Mouse (Mus musculus): ENCODE measurements around the gene Exo5.

Gene Exo5

DNA sequence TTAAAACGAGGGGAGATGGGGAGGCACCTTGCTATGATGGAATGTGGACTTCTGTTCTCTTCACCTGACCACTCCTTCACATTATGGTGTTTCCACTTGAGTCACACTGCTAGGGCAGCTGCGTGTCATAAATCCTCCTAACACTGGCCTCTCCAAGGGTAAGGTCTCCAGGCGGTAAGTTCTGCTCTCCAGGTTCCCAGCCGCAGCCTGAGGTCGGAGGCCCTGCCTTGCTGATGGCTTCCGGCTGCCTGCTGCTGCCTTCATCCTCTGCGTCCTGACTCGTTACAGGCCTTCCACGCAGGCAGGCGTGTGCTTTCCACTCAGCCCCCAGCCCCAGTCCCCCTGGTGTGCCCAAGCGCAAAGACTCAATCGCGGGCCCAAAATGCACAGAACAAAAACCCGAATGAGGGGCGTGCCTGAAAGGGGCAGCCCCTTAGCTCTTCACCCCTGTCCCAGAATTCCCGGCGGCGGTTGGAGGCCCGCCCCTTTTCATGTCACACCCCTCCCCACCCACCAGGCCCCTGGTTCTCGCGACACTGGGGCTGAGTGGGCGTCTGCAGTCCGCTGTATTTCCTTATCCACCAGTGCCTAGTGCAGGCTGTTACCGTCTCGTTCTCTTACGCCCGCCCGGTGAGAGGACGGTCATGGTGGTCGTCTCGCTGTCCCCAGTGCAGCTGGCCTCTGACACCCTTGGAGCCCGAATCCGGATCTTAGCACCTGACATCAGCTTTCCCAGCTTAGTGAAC is at the start of gene Exo5:
Gene Exo5, minus strand, starts transcription at position 464 of the 746 bp plus-strand sequence.
- peak; percentile 73 to 93 for DNase-seq (ENCODE audit: low spot score in 2 of 2)

DNA sequence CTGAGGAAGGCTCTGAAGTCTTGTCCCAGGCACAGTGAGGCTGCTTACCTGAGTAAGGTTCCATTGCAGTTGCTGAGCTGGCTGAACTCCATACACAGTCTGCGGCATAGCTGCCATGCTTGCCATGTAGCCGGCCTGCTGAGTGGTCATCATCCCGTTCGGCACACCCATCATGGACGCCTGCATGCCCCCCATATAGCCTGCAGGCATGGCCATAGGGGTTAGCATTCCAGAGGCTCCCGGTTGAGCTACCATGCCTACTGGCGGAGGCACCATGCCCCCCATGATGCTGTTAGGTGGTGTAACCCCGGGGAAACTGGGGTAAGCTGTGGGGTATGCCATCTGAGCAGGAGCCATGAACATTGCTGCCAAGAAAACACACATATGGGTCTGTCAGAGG is 47.0 kb upstream of the Exo5 start:
- no peak for DNase-seq (ENCODE audit: low spot score in 2 of 2)

DNA sequence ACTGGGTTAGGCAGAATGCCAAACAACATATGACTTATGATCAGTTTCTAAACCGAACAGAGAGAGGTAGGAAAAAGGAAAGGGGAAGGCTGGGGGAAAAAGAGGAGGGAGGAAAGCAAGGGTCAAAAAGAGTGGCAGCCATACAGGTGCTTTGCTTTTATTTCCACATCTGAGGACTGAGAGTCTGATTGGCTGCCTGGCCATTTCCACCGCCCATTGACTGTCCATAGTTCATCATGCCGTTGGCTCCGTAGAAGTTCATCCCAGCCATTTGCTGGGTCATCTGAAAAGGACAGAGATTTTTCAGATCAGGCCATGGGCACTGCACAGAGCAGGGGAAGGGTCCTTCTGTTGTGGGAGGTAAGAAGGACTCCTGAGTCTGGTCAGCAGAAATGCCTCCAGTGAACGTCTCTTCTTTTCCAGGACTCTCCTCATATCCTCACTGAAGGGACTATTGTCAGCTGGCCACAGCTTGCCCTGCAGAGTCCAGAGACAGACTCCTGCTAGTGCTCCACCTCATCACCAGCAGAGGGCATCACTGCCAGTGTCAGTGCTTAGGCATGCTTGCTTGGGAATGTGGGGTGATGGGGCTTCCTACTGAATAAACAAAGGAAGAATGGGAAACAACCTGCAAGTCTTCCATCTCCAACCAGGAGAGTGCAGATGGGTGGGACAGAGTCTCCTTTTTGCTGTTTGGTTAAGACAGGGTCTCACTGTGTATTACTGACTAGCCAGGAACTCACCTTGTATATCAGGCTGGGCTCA is 44.7 kb upstream of the Exo5 start:
- peak in 1 of 2 experiments; percentile 51 for DNase-seq (ENCODE audit: low spot score in 2 of 2)

DNA sequence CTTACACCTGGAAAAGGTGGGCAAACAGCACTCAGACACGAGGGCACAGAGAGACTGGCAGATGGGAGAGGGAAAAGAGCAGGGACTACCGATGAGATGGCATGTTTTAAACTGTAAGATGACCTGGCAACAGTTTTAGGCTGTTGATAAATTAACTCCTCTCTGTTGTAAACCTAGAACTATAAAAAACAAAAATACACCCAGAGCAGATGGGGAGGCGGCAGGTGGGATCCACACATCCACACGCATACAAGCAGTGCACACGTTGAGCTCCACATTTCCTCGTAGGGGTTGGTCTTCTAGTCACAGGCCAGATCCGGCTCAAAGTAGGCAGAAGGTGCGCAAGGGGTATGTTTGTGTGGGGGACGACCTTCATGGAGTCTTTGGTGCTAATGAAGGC is 43.7 kb upstream of the Exo5 start:
- DNase-seq (ENCODE audit: low spot score in 2 of 2) = no peak

DNA sequence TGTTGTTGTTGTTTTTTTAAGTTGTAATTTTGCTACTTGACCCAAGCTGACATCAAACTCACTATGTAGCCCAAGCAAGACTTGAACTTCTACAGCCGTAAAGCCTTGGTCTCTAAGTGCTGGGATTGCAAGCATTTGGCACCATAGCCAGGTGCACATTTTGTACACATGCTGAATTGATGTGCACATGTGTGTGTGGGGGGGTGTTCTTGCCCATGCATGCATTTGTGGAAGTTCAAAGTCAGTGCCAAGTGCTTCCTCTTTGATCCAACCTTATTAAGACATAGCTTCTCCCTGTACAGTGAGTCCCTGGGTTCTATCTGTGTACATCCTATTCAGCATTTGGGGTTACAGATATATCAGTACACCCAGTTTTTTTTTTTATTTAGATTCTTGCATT is 30.8 kb upstream of the Exo5 start:
- DNase-seq (ENCODE audit: low spot score in 2 of 2) = no peak

GRCm38 (mm10) chr4:120953667-120954066 is 28.9 kb upstream of the Exo5 start:
- no peak for DNase-seq (ENCODE audit: low spot score in 2 of 2)

DNA sequence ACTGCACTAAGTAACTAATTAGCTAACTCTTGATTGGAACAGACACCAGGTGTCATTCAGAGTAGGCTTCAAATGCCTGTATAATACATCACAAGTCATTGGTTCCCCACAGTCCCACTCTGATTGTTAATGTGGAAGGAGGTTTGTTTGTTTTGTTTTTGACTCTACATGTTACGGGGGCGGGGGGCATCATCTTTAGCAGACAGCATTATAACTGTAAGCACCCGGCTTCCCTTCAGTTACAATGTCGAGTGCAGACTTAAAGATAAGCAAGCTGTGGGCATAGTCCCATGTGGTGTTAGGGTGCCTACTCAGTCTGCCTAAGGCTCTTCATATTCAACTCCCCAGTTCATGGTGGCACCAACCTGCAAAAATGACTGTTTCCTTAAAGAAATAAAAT is 28.2 kb upstream of the Exo5 start:
- DNase-seq (ENCODE audit: low spot score in 2 of 2) = no peak

DNA sequence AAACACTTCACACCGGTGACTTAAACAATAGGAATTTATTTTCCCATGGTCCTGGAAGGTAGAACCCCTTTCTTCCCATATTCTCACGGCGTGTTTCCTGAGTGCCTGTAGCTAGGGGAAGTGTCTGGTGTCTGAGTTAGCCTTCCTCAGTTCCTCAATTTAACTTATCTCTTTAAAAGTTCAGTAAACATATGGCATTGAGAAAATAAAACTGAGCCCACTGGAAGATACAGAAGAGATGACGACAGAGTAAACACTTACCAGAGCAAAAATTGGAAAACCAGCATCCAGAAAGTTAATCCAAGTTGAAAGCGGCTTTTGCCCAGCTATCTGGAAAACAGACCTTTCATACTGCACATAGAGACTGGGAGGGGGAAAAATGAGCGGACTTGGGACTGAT is 27.3 kb upstream of the Exo5 start:
- DNase-seq (ENCODE audit: low spot score in 2 of 2) = peak; percentile 30 to 35

- peak; percentile 86 to 95 for DNase-seq (ENCODE audit: low spot score in 2 of 2)
These were observed 26.7 kb upstream of the Exo5 start, which contains the start of gene Zfp69 for GRCm38 (mm10) chr4:120951428-120951973. Gene Zfp69, minus strand, starts transcription at chr4:120951699.

- DNase-seq (ENCODE audit: low spot score in 2 of 2) = no peak
These were observed 26.1 kb upstream of the Exo5 start for GRCm38 (mm10) chr4:120950763-120951427.

GRCm38 (mm10) chr4:120948938-120949337 is 24.1 kb upstream of the Exo5 start:
- peak in 1 of 2 experiments; percentile 27 for DNase-seq (ENCODE audit: low spot score in 2 of 2)

DNA sequence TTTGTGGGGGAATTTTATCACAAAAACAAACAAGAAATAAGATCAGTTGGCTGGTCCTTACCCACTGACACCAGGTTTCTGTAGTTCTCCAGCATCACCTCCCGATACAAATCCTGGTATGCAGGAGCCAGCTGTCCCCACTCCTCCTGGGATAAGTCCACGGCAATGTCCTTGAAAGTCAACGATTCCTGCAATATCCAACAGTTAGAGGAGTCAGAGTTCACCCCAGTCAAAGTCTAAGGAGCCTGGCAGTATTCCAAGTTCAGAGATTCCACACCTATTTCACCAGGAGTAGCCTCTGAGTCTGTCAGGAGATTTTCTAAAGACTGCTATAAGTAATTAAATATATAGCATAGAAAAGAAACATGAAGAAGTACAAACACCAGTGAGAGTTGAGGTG is 10.2 kb upstream of the Exo5 start:
- DNase-seq (ENCODE audit: low spot score in 2 of 2) = no peak

DNA sequence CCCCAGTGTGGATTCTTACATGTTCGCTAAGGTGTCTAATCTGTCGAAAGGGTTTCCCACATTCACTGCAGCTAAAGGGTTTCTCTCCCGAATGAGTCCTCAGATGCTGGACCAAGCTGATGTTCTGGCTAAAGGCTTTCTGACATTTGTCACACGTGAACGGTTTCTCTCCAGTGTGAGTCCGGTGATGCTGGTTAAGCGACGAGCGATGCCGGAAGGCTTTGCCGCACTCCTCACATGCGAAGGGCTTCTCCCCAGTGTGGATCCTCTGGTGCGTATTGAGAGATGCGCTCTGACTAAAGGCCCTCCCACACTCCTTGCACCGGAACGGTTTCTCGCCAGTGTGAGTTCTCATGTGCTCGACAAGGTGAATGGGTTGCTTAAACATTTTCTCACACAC is 5.9 kb upstream of the Exo5 start:
- no peak for DNase-seq (ENCODE audit: low spot score in 2 of 2)

DNA sequence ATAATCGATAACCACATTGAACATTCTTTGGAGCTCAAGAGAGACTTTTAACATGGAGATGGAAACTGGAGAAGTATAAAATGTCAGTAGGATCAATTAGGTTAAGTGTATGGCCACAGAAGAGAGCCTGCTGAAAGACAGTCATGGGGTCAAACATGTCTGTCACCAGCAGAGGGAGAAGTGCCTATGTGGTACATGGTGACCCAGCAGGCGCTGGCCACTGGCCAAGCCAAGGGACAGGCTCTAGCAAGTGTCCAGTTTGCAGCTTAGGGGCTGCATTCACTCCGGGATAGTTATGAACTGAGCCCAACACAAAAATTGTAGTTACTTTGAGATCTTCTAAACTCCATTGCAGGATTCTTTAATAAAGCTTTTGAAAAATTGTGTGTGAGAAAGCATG is 3.9 kb upstream of the Exo5 start:
- DNase-seq (ENCODE audit: low spot score in 2 of 2) = no peak

DNA sequence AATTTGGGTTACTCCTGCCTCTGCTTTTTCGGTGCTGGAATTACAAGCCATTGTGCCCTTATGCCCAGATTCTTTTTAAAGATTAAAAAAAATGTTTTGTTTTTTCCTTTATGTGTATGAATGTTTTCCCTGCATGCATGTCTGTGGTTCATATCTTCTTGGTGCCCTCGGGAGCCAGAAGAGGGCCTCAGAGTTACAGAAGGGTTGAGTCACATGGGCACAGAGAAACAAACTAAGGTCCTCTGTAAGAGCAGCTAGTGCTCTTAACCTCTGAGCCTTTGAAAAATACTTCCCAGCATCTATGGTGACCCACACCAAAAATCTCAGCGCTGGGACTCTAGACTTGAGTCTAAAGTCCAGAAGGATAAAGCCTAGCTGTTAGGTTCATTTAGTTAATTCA is 569 bp upstream of the Exo5 start:
- DNase-seq (ENCODE audit: low spot score in 2 of 2) = peak in 1 of 2 experiments; percentile 64

- DNase-seq (ENCODE audit: low spot score in 2 of 2) = no peak
These were observed 3.4 kb downstream of the Exo5 start for GRCm38 (mm10) chr4:120921461-120921860.

GRCm38 (mm10) chr4:120914501-120914900 is 10.3 kb downstream of the Exo5 start:
- DNase-seq (ENCODE audit: low spot score in 2 of 2) = peak in 1 of 2 experiments; percentile 39

GRCm38 (mm10) chr4:120913861-120914260 is 11.0 kb downstream of the Exo5 start:
- DNase-seq (ENCODE audit: low spot score in 2 of 2) = no peak

GRCm38 (mm10) chr4:120913443-120913842 is 11.4 kb downstream of the Exo5 start:
- DNase-seq (ENCODE audit: low spot score in 2 of 2) = no peak

DNA sequence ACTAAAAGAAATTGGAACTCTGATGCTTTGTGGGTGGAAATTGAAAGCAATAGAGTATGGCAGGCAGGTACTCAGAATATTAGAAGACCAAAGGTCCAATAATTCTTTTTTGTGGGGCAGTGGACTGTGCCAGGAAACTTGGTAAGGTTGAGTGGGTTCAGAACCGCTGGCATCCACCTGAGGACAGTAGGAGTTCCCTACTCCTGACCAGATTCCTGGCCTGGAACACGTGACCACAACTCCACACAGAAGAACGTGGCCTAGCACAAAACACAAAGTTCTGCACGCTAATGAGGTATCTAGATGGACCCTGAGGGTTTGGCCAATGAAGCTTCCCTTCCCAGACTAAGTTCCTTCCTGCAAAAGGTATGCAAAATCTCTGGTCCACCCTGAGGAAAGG is 12.0 kb downstream of the Exo5 start:
- no peak for DNase-seq (ENCODE audit: low spot score in 2 of 2)

- no peak for DNase-seq (ENCODE audit: low spot score in 2 of 2)
These were observed 13.7 kb downstream of the Exo5 start for GRCm38 (mm10) chr4:120911086-120911485.

DNA sequence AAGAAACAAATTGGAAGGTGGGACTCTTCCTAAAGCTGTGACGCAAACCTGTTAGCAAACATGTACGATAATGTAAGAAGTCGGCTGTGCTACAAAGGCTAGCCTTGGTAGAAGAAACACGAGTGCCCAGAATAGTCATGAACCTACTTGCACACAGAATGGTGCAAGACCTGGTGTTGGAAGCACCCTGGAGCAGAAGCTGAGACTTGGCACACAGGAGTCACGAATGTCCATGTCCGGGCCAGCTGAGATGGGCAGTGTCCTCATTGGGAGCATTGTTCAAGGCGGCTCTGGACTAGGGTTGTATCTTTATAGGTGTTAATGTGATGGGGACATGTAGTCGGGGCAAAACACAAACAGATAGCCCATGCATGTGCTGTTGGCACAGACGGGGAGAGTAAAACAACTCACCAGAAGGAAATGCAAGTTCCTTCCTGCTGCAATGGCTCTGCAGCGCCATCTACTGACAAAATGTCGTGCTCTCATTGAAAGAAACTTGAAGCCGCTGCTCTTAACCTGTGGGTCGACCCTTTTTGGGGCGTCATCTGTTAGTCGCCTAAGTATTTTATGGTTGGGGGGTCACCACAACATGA is 15.2 kb downstream of the Exo5 start:
- DNase-seq (ENCODE audit: low spot score in 2 of 2) = peak in 1 of 2 experiments; percentile 75
